Mouse (Mus musculus): ENCODE measurements around the gene Igdcc3.

GRCm38 (mm10) chr9:65223927-65224326, 82.9 kb downstream of the Igdcc3 start:
- TF ChIP-seq POLR2A (IDR thresholded peaks at IDR 0.05; ENCODE audit: low read depth, low read length): no peak
- no peak for TF ChIP-seq HCFC1 (IDR thresholded peaks at IDR 0.05; ENCODE audit: low read depth, low read length)
- TF ChIP-seq TCF12 (IDR thresholded peaks at IDR 0.05; ENCODE audit: low read depth, low read length): no peak
- no peak for TF ChIP-seq EP300 (IDR thresholded peaks at IDR 0.05; ENCODE audit: low read length)
- TF ChIP-seq CTCF (conservative IDR thresholded peaks at IDR 0.05 in 1 of 2, IDR thresholded peaks at IDR 0.05 in 1 of 2; ENCODE audit: low read depth in 2 of 2, low read length in 2 of 2): no peak
- no peak for TF ChIP-seq KAT2A (IDR thresholded peaks at IDR 0.05; ENCODE audit: insufficient replicate concordance, low read length)
- TF ChIP-seq MXI1 (IDR thresholded peaks at IDR 0.05; ENCODE audit: low read depth, low read length): no peak

Data from CH12.LX (cell line).